Mouse (Mus musculus) heart, embryonic 10.5 days (tissue): ENCODE results near the gene Orc1. TPM values are rescaled to one million over a fixed set of nuclear protein-coding genes. Genes with fewer than 3 reads are reported as not detected.
A peak's percentile ranks its signal among the peaks of the same experiment; 100 is the strongest.

ENCODE experiments used
- DNase-seq: peaks from one replicate; pipeline ENCODE4 v3.0.0-alpha.2; 2017; ENCODE audit warnings: low spot score
- H3K27ac ChIP-seq: fragments of 300-500 bp; sonication (generic); 2 replicates; pipeline ENCODE4 v1.5.1; 2016; ENCODE audit warnings: mild to moderate bottlenecking
- H3K27me3 ChIP-seq: fragments of 300-500 bp; sonication (generic); 2 replicates; pipeline ENCODE4 v1.6.1; 2016; ENCODE audit warnings: mild to moderate bottlenecking; ENCODE audit not compliant: poor library complexity, insufficient read depth, severe bottlenecking
- H3K36me3 ChIP-seq: fragments of 300-500 bp; sonication (generic); 2 replicates; pipeline ENCODE4 v1.6.1; 2016; ENCODE audit warnings: mild to moderate bottlenecking, moderate library complexity
- H3K4me1 ChIP-seq: fragments of 300-500 bp; sonication (generic); 2 replicates; pipeline ENCODE4 v1.6.1; 2016; ENCODE audit warnings: mild to moderate bottlenecking
- H3K4me3 ChIP-seq: fragments of 300-500 bp; sonication (generic); 2 replicates; pipeline ENCODE4 v1.5.1; 2016; ENCODE audit warnings: mild to moderate bottlenecking, moderate library complexity
- H3K9me3 ChIP-seq: fragments of 300-500 bp; sonication (generic); 2 replicates; pipeline ENCODE4 v1.6.1; 2016; ENCODE audit warnings: mild to moderate bottlenecking, moderate library complexity
- WGBS: fragments of 180-500 bp; shearing (Covaris S2); methylation state at CpG from one replicate; pipeline ENCODE4 v1.1.7; 2016; 5-methylcytosine and 5-hydroxymethylcytosine counted together
- polyA plus RNA-seq: library from polyadenylated mRNA; unstranded; fragments of >200 nt; fragmentation: Nextera tagmentation; extraction: Ambion mirVana; gene quantifications from 2 replicates; pipeline ENCODE4 v1.2.1, GENCODE M21; 2016

Gene Orc1
- polyA plus RNA-seq, 1 experiment from 2014 or later: 14.3 TPM

- peak within 1 kb of the TSS; percentile 94 for H3K27ac ChIP-seq
- H3K27me3 ChIP-seq: no peaks in the 10 kb centered on the region
- H3K4me3 ChIP-seq: peak within 1 kb of the TSS; percentile 82
- peaks cover 17% of the 10 kb centered on the region for H3K36me3 ChIP-seq
- WGBS: under 1% methylated on average over 86 of the region's 86 CpGs
- peaks cover 17% of the 10 kb centered on the region; the same call in 1 of the 2 replicates for H3K4me1 ChIP-seq
- no peaks in the 10 kb centered on the region for H3K9me3 ChIP-seq
- DNase-seq: peak; percentile 96
Measured at GRCm38 (mm10) chr4:108619587-108620341, 40.5 kb downstream of the Orc1 start, which contains the start of gene Cc2d1b. Gene Cc2d1b, plus strand, starts transcription at chr4:108619940.

- Histone ChIP-seq H3K27me3 (no peaks in the 10 kb centered on the region), H3K4me3 (peak overlapping the region; percentile 82), H3K4me1 (peaks cover 17% of the 10 kb centered on the region; the same call in 1 of the 2 replicates), H3K9me3 (no peaks in the 10 kb centered on the region), H3K27ac (peak overlapping the region; percentile 94), H3K36me3 (peaks cover 22% of the 10 kb centered on the region)
- WGBS: 21% methylated on average over 8 of the region's 8 CpGs
- DNase-seq: no peak
Measured at GRCm38 (mm10) chr4:108620536-108620935, 41.3 kb downstream of the Orc1 start.

- H3K27ac ChIP-seq: no peak overlapping the region
- 92% methylated on average over 6 of the region's 6 CpGs for WGBS
- H3K4me3 ChIP-seq: no peak overlapping the region
- H3K9me3 ChIP-seq: no peaks in the 10 kb centered on the region
- H3K27me3 ChIP-seq: no peaks in the 10 kb centered on the region
- peaks cover 17% of the 10 kb centered on the region; the same call in 1 of the 2 replicates for H3K4me1 ChIP-seq
- peaks cover 30% of the 10 kb centered on the region for H3K36me3 ChIP-seq
- no peak for DNase-seq
Measured at GRCm38 (mm10) chr4:108621504-108621903, 42.3 kb downstream of the Orc1 start.

- Histone ChIP-seq H3K36me3 (peaks cover 80% of the 10 kb centered on the region), H3K27me3 (no peaks in the 10 kb centered on the region), H3K9me3 (no peaks in the 10 kb centered on the region), H3K27ac (no peak overlapping the region), H3K4me3 (no peak overlapping the region), H3K4me1 (no peaks in the 10 kb centered on the region)
- 90% methylated on average over 5 of the region's 5 CpGs for WGBS
- no peak for DNase-seq
Measured at GRCm38 (mm10) chr4:108627066-108627465, 47.8 kb downstream of the Orc1 start.

- Histone ChIP-seq H3K27ac (no peak overlapping the region), H3K27me3 (no peaks in the 10 kb centered on the region), H3K4me3 (no peak overlapping the region), H3K4me1 (no peaks in the 10 kb centered on the region), H3K9me3 (no peaks in the 10 kb centered on the region), H3K36me3 (peaks cover 96% of the 10 kb centered on the region)
- no peak for DNase-seq
- WGBS: 89% methylated on average over 7 of the region's 7 CpGs
Measured at GRCm38 (mm10) chr4:108629363-108629880, 50.2 kb downstream of the Orc1 start.

- Histone ChIP-seq H3K9me3 (no peaks in the 10 kb centered on the region), H3K4me1 (no peaks in the 10 kb centered on the region), H3K27me3 (no peaks in the 10 kb centered on the region), H3K27ac (no peak overlapping the region), H3K4me3 (no peak overlapping the region), H3K36me3 (peaks cover 96% of the 10 kb centered on the region)
- no peak for DNase-seq
- 87% methylated on average over 9 of the region's 9 CpGs for WGBS
Measured at GRCm38 (mm10) chr4:108630096-108630495, 50.9 kb downstream of the Orc1 start.

- no peak overlapping the region for H3K4me3 ChIP-seq
- peaks cover 92% of the 10 kb centered on the region for H3K36me3 ChIP-seq
- H3K4me1 ChIP-seq: no peaks in the 10 kb centered on the region
- H3K27ac ChIP-seq: no peak overlapping the region
- WGBS: 92% methylated on average over 4 of the region's 4 CpGs
- H3K27me3 ChIP-seq: no peaks in the 10 kb centered on the region
- no peaks in the 10 kb centered on the region for H3K9me3 ChIP-seq
- no peak for DNase-seq
Measured at GRCm38 (mm10) chr4:108631616-108632015, 52.4 kb downstream of the Orc1 start.

GRCm38 (mm10) chr4:108633703-108634102, 54.5 kb downstream of the Orc1 start:
- Histone ChIP-seq H3K27me3 (no peaks in the 10 kb centered on the region), H3K36me3 (peaks cover 80% of the 10 kb centered on the region), H3K4me3 (no peak overlapping the region), H3K27ac (no peak overlapping the region), H3K9me3 (no peaks in the 10 kb centered on the region), H3K4me1 (no peaks in the 10 kb centered on the region)
- no peak for DNase-seq
- 93% methylated on average over 12 of the region's 12 CpGs for WGBS

- H3K4me3 ChIP-seq: no peak overlapping the region
- peaks cover 70% of the 10 kb centered on the region for H3K36me3 ChIP-seq
- no peaks in the 10 kb centered on the region for H3K4me1 ChIP-seq
- H3K27me3 ChIP-seq: no peaks in the 10 kb centered on the region
- DNase-seq: no peak
- no peak overlapping the region for H3K27ac ChIP-seq
- H3K9me3 ChIP-seq: no peaks in the 10 kb centered on the region
- WGBS: 84% methylated on average over 4 of the region's 4 CpGs
Measured at GRCm38 (mm10) chr4:108634696-108635095, 55.5 kb downstream of the Orc1 start.

- no peaks in the 10 kb centered on the region for H3K4me1 ChIP-seq
- no peaks in the 10 kb centered on the region for H3K9me3 ChIP-seq
- H3K27me3 ChIP-seq: no peaks in the 10 kb centered on the region
- H3K27ac ChIP-seq: no peak overlapping the region
- H3K4me3 ChIP-seq: no peak overlapping the region
- peaks cover 66% of the 10 kb centered on the region for H3K36me3 ChIP-seq
- no peak for DNase-seq
Measured at GRCm38 (mm10) chr4:108635101-108635500, 55.9 kb downstream of the Orc1 start.

- Histone ChIP-seq H3K27me3 (no peaks in the 10 kb centered on the region), H3K27ac (no peak overlapping the region), H3K36me3 (peaks cover 60% of the 10 kb centered on the region), H3K4me1 (no peaks in the 10 kb centered on the region), H3K9me3 (no peaks in the 10 kb centered on the region), H3K4me3 (no peak overlapping the region)
- 94% methylated on average over 3 of the region's 3 CpGs for WGBS
- no peak for DNase-seq
Measured at GRCm38 (mm10) chr4:108637721-108638120, 58.5 kb downstream of the Orc1 start.

GRCm38 (mm10) chr4:108638752-108639151, 59.5 kb downstream of the Orc1 start:
- WGBS: 79% methylated on average over 5 of the region's 5 CpGs
- peaks cover 52% of the 10 kb centered on the region for H3K36me3 ChIP-seq
- H3K9me3 ChIP-seq: no peaks in the 10 kb centered on the region
- H3K27me3 ChIP-seq: no peaks in the 10 kb centered on the region
- H3K4me3 ChIP-seq: no peak overlapping the region
- no peaks in the 10 kb centered on the region for H3K4me1 ChIP-seq
- DNase-seq: no peak
- H3K27ac ChIP-seq: no peak overlapping the region

GRCm38 (mm10) chr4:108664407-108664806, 85.2 kb downstream of the Orc1 start:
- H3K27me3 ChIP-seq: no peaks in the 10 kb centered on the region
- no peaks in the 10 kb centered on the region for H3K4me1 ChIP-seq
- no peak overlapping the region for H3K27ac ChIP-seq
- H3K36me3 ChIP-seq: peaks cover 10% of the 10 kb centered on the region
- WGBS: 65% methylated on average over 2 of the region's 2 CpGs
- H3K4me3 ChIP-seq: no peak overlapping the region
- H3K9me3 ChIP-seq: no peaks in the 10 kb centered on the region
- no peak for DNase-seq
